Mouse (Mus musculus): ENCODE data around the gene Hagh. TPM values are rescaled to one million over a fixed set of nuclear protein-coding genes. Genes with fewer than 3 reads are reported as not detected.

Gene Hagh
- total RNA-seq, 2 experiments from 2014 or later = 129 TPM

- DNase-seq (ENCODE audit: low spot score in 2 of 2) = peak; percentile 95 to 98
Observed at GRCm38 (mm10) chr17:24850065-24850772, 10.3 kb downstream of the Hagh start, which contains the start of gene Fahd1. TSS of gene Fahd1 (minus strand) at chr17:24850364.

DNA sequence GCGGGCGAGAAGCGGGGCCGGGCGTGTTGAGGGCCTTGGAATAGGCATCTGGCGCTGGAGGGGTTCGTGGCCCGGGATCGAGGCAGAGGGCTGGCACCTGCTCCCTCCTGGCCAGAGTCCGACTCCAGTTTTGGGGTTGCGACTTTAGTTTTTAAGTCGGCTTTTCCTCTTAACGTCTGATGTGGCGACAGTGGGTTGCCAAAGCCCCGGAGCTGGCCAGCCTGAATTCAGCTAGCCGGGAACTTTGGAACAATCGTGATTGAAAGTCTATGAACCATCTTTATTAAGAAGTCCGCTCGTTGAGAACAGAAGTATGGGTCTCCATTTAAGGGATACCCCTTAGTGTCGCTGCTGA lies 10.8 kb downstream of the Hagh start:
- no peak for DNase-seq (ENCODE audit: low spot score in 2 of 2)

DNA sequence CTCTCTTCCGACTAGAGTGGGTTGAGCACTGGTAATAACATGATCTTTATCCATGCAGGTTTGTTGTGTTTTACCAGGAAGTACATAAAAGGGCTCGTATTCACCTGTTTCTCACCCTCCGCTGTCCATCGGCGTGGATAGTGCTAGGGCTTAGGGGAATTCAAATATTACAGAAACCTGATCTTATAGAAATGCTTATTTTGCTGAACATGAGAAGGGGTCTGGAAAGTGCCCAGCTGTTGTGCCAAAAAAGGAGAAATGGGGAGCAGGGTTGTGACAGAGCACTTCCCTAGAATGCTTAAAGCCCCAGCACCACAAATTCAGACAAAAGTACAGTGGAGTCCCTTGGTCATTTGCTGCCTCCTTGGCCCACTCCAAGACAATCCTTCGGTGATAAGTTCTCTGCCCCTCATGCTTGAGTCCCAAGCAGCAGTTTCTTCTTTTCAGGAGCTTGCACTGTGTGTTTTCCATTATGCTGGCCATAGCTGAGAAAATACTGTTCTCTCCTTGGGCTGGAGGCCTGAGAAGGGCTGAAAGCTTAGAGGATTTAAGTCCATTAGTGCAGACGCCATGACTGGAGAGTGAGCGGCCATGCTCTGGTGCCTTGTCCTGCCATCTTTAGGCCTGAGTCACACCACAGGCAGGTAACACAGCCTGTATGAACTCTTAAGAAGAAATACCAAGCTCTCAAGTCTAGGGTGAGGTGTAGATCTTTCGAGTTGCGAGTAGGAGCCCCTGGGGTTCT lies 11.6 kb downstream of the Hagh start:
- DNase-seq (ENCODE audit: low spot score in 2 of 2) = no peak

GRCm38 (mm10) chr17:24855838-24856464 lies 16.0 kb downstream of the Hagh start:
- no peak for DNase-seq (ENCODE audit: low spot score in 2 of 2)

DNA sequence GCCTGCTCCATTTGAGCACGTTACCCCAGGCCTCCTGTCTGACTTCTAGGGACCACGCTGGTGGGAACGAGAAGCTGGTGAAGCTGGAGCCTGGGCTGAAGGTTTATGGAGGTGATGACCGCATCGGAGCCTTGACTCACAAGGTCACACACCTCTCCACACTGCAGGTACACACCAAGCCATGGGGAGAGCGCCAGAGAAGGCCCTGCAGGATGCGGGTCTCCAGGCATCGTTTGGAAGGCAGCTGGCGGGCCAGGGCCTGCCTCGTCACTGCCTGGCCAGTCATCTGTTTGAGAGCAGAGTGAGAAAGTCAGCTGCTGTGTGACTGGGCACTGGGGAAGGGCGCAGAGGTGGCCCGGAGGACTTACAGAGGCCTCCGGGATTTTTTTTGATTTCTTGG lies 16.6 kb downstream of the Hagh start:
- DNase-seq (ENCODE audit: low spot score in 2 of 2) = no peak

DNA sequence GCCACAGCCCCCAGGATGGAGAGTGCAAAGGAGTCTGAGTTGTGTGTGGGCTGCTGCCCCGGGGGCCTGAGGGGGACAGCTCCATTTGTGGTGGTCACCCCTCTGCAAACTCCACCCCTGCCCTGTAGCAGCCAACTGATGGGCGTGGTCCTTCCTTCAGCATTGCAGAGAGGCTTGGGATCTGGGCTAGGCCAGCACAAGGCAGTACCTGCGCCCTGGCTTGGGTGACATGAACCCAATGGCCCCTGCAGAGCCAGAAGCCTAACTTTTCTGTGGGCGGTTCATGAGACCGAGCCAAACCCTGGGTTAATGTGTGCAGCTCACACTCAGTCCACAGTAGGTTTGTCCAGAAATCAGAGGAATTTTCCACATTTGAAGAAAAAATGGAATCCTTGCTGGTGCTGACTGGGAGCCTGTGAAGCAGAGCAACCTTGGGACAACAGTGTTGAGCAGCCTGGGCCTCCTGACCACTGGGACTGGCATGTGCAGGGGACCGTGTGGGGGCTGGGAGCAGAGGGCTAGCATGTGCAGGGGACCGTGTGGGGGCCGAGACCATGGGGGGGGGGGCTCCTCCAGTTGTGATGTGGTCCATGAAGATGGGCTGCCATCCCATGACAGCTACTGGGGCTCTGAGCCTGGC lies 18.0 kb downstream of the Hagh start:
- DNase-seq (ENCODE audit: low spot score in 2 of 2) = no peak

- peak in 1 of 2 experiments; percentile 67 for DNase-seq (ENCODE audit: low spot score in 2 of 2)
Observed at GRCm38 (mm10) chr17:24858967-24859366, 19.0 kb downstream of the Hagh start.

GRCm38 (mm10) chr17:24860076-24860475 lies 20.1 kb downstream of the Hagh start:
- no peak for DNase-seq (ENCODE audit: low spot score in 2 of 2)

- DNase-seq (ENCODE audit: low spot score in 2 of 2) = no peak
Observed at GRCm38 (mm10) chr17:24861785-24862184, 21.8 kb downstream of the Hagh start.

- DNase-seq (ENCODE audit: low spot score in 2 of 2) = no peak
Observed at GRCm38 (mm10) chr17:24865776-24866175, 25.8 kb downstream of the Hagh start, which contains the start of gene Igfals. TSS of gene Igfals (plus strand) at chr17:24865997.

DNA sequence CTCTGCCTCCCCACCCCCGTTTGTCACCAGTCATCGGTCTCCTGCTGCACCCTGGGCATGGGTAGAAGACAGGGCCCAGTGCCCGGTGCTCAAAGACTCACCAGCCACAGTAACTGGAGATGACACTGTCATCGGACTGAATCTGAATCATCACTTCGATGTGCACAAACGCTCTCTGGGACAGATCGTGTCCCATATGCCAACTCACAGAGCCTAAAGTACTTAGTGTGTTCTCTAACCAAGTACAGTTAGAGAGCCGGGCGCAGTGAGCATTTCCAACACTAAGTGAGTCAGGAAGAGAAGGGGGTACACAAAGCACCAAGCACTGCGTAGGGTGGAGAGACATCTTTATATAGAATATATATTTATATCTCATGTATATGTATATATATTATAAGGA lies 28.0 kb downstream of the Hagh start:
- peak in 1 of 2 experiments; percentile 76 for DNase-seq (ENCODE audit: low spot score in 2 of 2)

DNA sequence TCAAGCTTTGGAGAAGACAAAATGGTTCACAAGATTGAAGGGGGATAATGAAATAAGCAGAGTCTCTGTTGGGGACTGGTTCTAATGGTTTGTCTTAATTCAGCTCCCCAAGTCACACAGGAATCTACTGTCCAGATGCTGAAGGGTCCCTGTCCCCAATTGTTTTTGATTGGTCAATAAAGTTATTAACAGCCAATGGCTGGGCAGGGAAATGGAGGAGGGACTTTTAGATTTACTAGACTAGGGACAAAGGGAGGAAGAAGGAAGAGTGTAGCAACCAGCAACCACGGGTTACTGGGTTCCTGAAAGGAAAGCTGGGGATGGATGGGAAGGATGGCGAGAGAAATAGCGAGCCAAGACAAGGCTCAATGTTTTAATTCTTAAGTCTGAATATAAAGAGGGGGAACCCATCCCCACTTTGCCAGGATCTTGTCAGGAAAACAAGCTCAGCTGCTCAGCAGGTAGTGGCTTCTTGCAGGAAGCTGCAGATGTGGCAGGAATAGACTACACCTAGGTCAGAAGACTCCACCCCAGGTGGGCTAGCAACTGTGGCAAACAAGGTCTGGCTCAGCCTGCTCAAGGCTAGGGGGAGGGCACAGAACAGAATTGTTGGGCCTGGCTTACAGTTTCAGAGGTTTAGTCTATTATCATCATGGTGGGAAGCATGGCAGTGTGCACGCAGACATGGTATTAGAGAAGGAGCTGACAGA lies 33.9 kb downstream of the Hagh start:
- no peak for DNase-seq (ENCODE audit: low spot score in 2 of 2)

GRCm38 (mm10) chr17:24874405-24874745 lies 34.4 kb downstream of the Hagh start:
- no peak for DNase-seq (ENCODE audit: low spot score in 2 of 2)

- DNase-seq (ENCODE audit: low spot score in 2 of 2) = no peak
Observed at GRCm38 (mm10) chr17:24874989-24875388, 35.0 kb downstream of the Hagh start.

DNA sequence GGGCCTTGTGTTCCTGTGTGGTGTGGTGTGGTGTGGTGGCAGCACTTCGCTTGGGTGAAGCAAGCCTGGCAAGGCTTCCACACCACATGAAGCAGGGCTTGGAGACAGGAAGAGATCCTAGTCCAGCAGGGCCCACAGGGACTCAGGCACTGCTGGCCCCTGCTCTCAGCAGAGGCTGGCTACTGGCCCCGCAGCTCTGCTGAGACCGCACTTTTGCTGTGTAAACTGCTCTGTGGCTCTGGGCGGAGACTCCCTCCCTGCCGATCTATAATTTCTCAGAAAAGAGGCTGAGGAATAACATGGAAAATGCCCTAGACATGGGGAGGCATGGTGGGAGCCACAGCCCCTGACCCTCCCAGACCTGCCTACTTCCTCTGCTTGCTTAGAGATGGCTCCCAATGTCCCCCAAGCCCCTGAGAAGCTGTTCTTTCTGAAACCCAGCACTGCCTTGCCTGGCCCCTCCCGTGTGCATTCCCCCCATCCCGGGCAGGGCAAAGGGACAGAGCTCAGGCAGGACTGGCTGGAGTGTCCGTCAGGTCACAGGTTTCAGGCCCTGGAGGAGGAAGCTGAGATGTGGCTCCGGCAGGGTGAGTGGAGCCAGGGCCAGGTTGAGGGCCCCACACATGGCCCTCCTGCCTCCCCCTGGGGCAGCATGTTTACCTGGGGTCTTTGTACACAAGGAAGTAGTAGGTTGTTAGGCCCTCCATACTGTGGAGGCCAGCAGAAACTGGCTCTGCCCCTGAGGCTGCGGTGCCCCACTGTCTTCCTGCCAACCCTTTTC lies 37.6 kb downstream of the Hagh start:
- no peak for DNase-seq (ENCODE audit: low spot score in 2 of 2)

GRCm38 (mm10) chr17:24878117-24878397 lies 38.1 kb downstream of the Hagh start:
- DNase-seq (ENCODE audit: low spot score in 2 of 2) = no peak

- no peak for DNase-seq (ENCODE audit: low spot score in 2 of 2)
Observed at GRCm38 (mm10) chr17:24878531-24878930, 38.6 kb downstream of the Hagh start.

DNA sequence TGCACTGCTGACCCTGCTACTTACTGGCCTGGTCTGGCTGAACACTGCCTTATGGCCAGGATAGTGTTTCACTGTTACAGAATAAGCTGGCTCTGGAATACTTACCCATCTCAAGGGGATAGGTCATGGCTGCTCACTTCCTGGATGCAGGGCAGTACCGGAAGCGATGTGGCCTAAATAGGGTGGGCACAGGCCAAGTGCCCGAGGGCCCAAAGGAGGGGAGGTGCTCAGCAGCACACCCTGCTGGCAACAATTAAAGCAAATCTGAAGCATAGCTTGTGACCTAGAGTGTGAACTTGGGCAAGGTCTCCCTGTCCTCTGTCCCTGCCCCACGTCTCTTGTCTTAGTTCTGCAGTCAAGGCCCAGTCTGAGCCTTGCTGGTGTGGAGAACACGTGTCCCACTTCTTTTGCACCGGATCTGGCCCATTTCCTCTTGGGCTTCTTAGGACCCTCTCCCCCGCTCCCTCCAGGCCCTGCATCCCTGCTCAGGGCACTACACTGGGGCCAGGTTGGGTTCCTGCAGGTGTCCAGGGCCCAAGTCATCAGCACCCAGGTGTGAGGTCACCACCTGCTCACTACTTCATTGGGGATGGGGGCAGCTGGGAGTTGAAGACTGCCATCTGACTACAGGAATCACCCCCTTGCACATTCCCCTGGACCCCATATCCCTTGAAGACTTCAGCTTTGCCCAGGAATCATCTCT lies 41.9 kb downstream of the Hagh start:
- DNase-seq (ENCODE audit: low spot score in 2 of 2) = no peak

- DNase-seq (ENCODE audit: low spot score in 2 of 2) = no peak
Observed at GRCm38 (mm10) chr17:24884391-24884790, 44.4 kb downstream of the Hagh start.

Data from layer of hippocampus, adult 18-20 months (tissue).